Mouse (Mus musculus): Measurements from ENCODE around the gene Dkkl1. TPM values are rescaled to one million over a fixed set of nuclear protein-coding genes. Genes with fewer than 3 reads are reported as not detected.

The Dkkl1 gene
- polyA plus RNA-seq, 1 experiment from 2014 or later = 0.80 TPM

DNA sequence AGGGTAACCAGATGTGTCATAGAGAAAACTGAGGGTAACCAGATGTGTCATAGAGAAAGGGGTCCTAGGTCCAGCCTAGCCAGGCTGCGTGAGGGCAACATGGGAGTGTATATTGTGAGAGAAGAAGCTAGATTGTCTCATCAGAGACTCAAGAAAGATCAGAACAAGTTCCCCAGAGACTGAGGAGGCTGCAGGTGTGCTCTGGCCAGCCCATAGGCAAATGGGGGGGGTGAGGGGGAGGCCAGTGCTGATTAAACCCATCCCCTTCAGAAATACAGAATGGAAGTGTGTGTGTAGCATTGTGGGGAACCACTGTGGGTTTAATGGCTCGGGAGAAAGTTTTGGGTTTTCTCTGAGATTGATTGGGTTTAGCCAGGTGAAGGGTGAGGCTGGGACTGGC is 9.7 kb upstream of the Dkkl1 start:
- WGBS = 75% methylated on average over 2 of the region's 2 CpGs
- no peak overlapping the region for H3K9ac ChIP-seq (ENCODE audit: low read length)
- peaks cover 92% of the 10 kb centered on the region for H3K36me3 ChIP-seq (ENCODE audit: control insufficient read depth, insufficient read depth, low read length)
- H3K27me3 ChIP-seq (replicated peaks; ENCODE audit: control insufficient read depth, insufficient read depth, low read length) = no peaks in the 10 kb centered on the region
- H3K4me1 ChIP-seq (replicated peaks; ENCODE audit: control insufficient read depth, insufficient read depth, low read length) = peaks cover 17% of the 10 kb centered on the region
- no peak overlapping the region for H3K27ac ChIP-seq (ENCODE audit: low read depth)
- H3K9me3 ChIP-seq (ENCODE audit: control insufficient read depth, low read length) = no peaks in the 10 kb centered on the region
- no peak overlapping the region for H3K4me3 ChIP-seq (ENCODE audit: low read depth, low read length)
- H3K4me2 ChIP-seq (ENCODE audit: low read length) = no peak overlapping the region
- ATAC-seq (replicated peaks; ENCODE audit: low FRiP score, low TSS enrichment, low read depth) (no peak), DNase-seq (ENCODE audit: low spot score) (no peak)

DNA sequence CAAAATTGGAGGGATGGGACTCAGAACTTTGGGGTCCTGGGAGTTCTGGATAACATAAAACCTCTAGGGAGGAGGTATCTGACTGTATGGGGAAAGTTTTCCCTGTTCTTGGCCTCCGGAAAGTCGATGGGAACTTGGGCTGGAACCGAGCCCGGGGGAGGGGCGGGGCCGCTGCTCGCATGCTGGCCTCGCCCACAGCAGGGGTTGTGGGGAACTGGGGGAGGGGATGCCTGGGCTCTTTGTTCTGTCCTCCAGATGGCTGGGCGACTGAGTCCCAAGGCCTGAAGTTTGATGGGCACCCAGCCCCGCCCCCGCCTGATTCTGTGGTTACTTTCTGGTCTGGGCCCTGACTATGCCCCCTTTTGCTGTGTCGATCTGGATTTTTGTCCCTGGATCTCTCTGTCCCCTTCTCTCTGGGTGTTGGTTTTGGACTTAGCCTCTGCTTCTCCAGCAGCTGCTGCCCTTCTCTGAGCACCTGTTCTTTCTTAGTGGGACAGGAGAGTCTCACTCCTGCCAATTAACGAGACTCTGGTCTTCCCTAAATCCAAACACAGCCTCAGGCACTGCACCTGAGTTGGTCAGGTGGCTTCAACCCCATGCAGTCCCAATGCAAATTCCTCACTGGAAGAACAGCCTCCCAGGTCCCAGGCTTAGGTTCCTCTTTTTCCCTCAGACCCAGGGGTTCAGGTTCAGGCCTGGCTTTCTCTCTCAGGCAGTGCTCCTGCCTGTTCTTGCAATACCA is 4.7 kb upstream of the Dkkl1 start:
- Histone ChIP-seq H3K9ac (ENCODE audit: low read length) (peak overlapping the region; percentile 90), H3K4me2 (ENCODE audit: low read length) (peak overlapping the region; percentile 83), H3K4me3 (ENCODE audit: low read depth, low read length) (peak overlapping the region; percentile 77), H3K9me3 (ENCODE audit: control insufficient read depth, low read length) (no peaks in the 10 kb centered on the region), H3K27ac (ENCODE audit: low read depth) (peak overlapping the region; percentile 97), H3K36me3 (ENCODE audit: control insufficient read depth, insufficient read depth, low read length) (peaks cover 42% of the 10 kb centered on the region), H3K4me1 (replicated peaks; ENCODE audit: control insufficient read depth, insufficient read depth, low read length) (peaks cover 19% of the 10 kb centered on the region), H3K27me3 (replicated peaks; ENCODE audit: control insufficient read depth, insufficient read depth, low read length) (peaks cover 9% of the 10 kb centered on the region)
- ATAC-seq (replicated peaks; ENCODE audit: low FRiP score, low TSS enrichment, low read depth) (peak; percentile 82), DNase-seq (ENCODE audit: low spot score) (no peak)
- whole genome bisulfite sequencing = 2% methylated on average over 13 of the region's 13 CpGs

DNA sequence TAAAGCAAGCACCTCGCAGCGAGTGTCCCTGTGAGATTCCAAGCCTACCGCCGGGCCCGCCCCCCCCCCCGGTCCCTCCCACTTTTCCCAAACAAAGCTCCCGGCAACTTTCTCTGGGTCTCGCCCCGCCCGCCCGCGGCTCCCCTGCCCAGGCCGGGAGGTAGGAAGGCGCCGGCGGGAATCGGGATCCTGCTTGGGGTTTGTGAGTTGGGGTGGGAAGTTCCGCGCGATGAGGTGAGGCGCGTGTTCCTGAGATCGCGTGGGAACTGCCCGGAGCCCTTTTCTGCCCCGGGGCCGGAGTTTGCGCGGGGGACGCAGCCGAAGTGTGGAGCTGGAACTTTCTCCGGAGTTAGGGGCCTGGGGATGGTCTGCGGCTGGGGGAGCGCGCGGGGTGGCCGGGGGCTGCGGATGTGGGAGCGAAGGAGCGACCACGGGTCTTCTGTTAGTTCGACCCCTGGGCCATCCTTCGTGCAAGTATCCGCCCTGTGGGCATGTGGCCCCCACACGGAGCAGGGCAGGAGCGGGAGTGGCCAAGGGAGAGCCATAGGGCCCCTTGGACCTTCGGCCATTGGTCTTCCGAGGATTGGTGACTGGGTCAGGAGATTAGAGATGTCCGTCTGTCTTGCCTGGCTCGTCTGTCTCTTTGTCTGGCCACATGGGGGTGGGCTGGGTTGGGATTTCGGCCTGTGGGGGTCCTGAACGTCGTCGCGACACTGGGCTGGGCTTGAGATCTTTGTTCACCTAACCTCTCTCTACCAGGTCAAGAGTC is 3.9 kb upstream of the Dkkl1 start, which contains the start of gene Tead2:
Gene Tead2, plus strand, starts transcription at position 81 of the 769 bp plus-strand sequence.
- Histone ChIP-seq H3K9ac (ENCODE audit: low read length) (peak within 1 kb of the TSS; percentile 90), H3K27ac (ENCODE audit: low read depth) (peak within 1 kb of the TSS; percentile 97), H3K36me3 (ENCODE audit: control insufficient read depth, insufficient read depth, low read length) (peaks cover 35% of the 10 kb centered on the region), H3K4me1 (replicated peaks; ENCODE audit: control insufficient read depth, insufficient read depth, low read length) (peaks cover 19% of the 10 kb centered on the region), H3K9me3 (ENCODE audit: control insufficient read depth, low read length) (no peaks in the 10 kb centered on the region), H3K27me3 (replicated peaks; ENCODE audit: control insufficient read depth, insufficient read depth, low read length) (peaks cover 17% of the 10 kb centered on the region), H3K4me3 (ENCODE audit: low read depth, low read length) (peak within 1 kb of the TSS; percentile 77), H3K4me2 (ENCODE audit: low read length) (peak within 1 kb of the TSS; percentile 83)
- under 1% methylated on average over 55 of the region's 55 CpGs for WGBS
- ATAC-seq (replicated peaks; ENCODE audit: low FRiP score, low TSS enrichment, low read depth) (peak; percentile 59), DNase-seq (ENCODE audit: low spot score) (peak; percentile 90)

DNA sequence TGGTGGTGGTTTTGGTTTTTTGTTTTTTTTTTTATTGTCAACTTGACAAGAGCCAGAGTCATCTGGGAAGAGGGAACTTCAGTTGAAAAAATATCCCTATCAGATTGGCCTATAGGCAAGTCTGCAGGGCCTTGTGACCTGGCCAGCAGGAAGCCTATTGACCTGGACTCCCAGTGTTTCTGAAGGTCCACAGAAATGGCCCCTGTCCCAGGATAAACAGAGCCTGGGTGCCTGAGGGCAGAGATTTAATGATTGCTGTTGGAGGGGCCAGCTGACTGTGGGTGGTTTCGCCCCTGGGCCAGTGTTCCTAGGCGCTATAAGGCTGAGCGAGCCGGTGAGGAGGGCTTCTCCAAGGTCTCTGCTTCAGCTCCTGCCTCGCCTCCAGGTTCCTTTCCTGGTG is 1.8 kb upstream of the Dkkl1 start:
- ATAC-seq (replicated peaks; ENCODE audit: low FRiP score, low TSS enrichment, low read depth) (no peak), DNase-seq (ENCODE audit: low spot score) (no peak)
- H3K4me3 ChIP-seq (ENCODE audit: low read depth, low read length) = no peak overlapping the region
- H3K27me3 ChIP-seq (replicated peaks; ENCODE audit: control insufficient read depth, insufficient read depth, low read length) = peaks cover 28% of the 10 kb centered on the region
- 58% methylated on average over 5 of the region's 5 CpGs for WGBS
- no peak overlapping the region for H3K4me2 ChIP-seq (ENCODE audit: low read length)
- no peaks in the 10 kb centered on the region for H3K9me3 ChIP-seq (ENCODE audit: control insufficient read depth, low read length)
- H3K27ac ChIP-seq (ENCODE audit: low read depth) = no peak overlapping the region
- peaks cover 16% of the 10 kb centered on the region for H3K4me1 ChIP-seq (replicated peaks; ENCODE audit: control insufficient read depth, insufficient read depth, low read length)
- H3K9ac ChIP-seq (ENCODE audit: low read length) = no peak overlapping the region
- peaks cover 13% of the 10 kb centered on the region for H3K36me3 ChIP-seq (ENCODE audit: control insufficient read depth, insufficient read depth, low read length)

DNA sequence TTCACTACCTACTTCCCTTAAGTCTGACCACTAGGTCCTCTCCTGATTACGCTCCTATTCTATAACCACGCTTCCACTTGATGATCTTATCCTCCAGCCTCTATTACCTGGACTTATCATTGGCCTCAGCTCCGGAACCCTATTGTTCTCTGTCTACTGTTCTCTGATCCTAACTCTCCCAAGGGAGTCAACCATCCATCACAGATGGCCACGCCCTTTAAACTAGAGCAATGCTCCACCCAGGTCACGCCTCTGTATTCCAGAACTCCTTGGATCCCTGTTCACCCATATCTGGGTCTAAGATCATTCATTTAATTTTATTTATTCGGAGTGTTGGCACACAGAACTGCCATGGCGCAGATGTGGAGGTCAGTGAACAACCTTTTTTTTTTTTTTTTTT is 409 bp upstream of the Dkkl1 start:
- Histone ChIP-seq H3K4me1 (replicated peaks; ENCODE audit: control insufficient read depth, insufficient read depth, low read length) (peaks cover 8% of the 10 kb centered on the region), H3K27me3 (replicated peaks; ENCODE audit: control insufficient read depth, insufficient read depth, low read length) (peaks cover 28% of the 10 kb centered on the region), H3K9ac (ENCODE audit: low read length) (no peak overlapping the region), H3K4me3 (ENCODE audit: low read depth, low read length) (no peak overlapping the region), H3K4me2 (ENCODE audit: low read length) (no peak overlapping the region), H3K36me3 (ENCODE audit: control insufficient read depth, insufficient read depth, low read length) (0 out of 2 replicates have a peak, but pooled peaks cover 2% of the 10 kb centered on the region), H3K9me3 (ENCODE audit: control insufficient read depth, low read length) (no peaks in the 10 kb centered on the region), H3K27ac (ENCODE audit: low read depth) (no peak overlapping the region)
- 67% methylated on average over 7 of the region's 7 CpGs for WGBS
- ATAC-seq (replicated peaks; ENCODE audit: low FRiP score, low TSS enrichment, low read depth) = no peak
- no peak for DNase-seq (ENCODE audit: low spot score)

DNA sequence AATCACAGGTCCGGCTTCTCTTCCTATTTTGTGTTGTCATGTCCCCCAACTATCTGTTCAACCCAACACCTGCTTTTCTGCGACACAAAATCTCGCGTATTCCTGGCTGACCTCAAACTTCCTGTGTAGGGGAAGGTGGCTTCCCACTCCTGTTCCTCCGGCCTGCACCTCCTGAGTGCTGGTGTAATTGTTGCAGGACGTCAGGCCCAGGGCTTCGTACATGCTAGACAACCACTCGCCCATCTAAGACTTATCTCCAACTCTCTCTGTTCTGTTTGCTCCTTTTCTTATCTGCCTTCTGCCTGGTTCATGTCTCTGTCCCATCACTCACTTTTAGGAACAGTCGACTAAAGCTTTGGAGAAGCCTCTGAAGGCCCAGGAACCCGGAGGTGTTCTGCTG is 877 bp downstream of the Dkkl1 start:
- Histone ChIP-seq H3K36me3 (ENCODE audit: control insufficient read depth, insufficient read depth, low read length) (no peaks in the 10 kb centered on the region), H3K9ac (ENCODE audit: low read length) (no peak overlapping the region), H3K4me3 (ENCODE audit: low read depth, low read length) (no peak overlapping the region), H3K4me1 (replicated peaks; ENCODE audit: control insufficient read depth, insufficient read depth, low read length) (peaks cover 3% of the 10 kb centered on the region; the same call in 1 of the 2 replicates), H3K27ac (ENCODE audit: low read depth) (no peak overlapping the region), H3K9me3 (ENCODE audit: control insufficient read depth, low read length) (no peaks in the 10 kb centered on the region), H3K4me2 (ENCODE audit: low read length) (no peak overlapping the region), H3K27me3 (replicated peaks; ENCODE audit: control insufficient read depth, insufficient read depth, low read length) (peaks cover 28% of the 10 kb centered on the region)
- no peak for ATAC-seq (replicated peaks; ENCODE audit: low FRiP score, low TSS enrichment, low read depth)
- WGBS = 56% methylated on average over 10 of the region's 10 CpGs
- DNase-seq (ENCODE audit: low spot score) = no peak

DNA sequence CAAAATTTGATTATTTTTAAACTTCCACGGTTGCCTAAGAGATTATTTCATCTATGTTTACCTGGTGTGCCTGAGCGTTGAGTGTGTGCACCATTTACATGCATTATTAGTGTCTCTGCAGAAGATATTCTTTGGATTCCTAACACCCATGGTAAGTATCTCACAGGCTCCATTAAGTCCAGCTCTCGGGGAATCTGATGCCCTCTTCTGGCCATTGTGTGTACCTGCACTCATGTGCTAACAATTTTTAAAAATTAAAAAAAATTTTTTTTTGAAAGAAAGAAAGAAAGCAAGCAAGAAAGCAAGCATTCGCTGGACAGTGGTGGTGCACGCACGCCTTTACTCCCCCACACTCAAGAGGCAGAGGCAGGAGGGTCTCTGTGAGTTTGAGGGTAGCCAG is 3.7 kb downstream of the Dkkl1 start:
- no peak for ATAC-seq (replicated peaks; ENCODE audit: low FRiP score, low TSS enrichment, low read depth)
- no peak overlapping the region for H3K9ac ChIP-seq (ENCODE audit: low read length)

DNA sequence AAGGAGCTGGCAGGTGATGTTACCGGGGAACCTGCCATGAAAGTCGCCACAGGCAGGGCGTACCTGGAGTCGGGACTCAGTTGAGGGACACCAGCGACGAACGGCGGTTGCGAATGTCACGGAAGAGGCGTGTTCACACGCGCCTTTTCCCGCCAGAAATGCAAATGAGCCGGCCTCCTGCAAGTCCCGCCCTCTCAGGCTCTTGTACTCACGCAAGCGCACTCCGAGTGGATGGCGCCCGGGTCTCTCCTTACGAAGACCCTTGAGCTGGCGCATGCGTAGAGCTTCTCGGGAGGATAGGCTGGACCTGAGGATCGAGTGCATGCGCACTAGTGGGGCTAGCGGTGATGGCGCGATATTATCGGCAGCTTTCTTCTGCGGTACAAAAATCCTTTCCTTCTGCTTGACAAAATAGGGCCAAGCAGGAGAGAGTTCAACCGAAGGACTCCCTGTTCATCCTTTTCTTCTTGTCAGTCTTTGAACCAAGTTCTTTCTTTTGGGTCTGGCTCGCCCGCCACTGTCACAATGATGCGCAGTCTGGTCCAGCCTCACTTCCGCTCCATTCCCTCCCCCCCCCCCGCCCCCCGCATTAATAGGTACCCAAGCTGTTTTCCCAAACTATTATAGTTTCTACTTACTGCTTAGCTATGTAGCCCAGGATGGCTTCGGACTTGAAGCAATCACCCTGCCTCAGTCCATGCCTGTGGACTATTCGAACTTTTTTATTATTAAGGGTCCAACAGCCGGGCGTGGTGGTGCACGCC is 7.4 kb downstream of the Dkkl1 start, which contains the start of gene Ccdc155:
Gene Ccdc155, minus strand, starts transcription at position 513 of the 764 bp plus-strand sequence.
- no peaks in the 10 kb centered on the region for H3K4me1 ChIP-seq (replicated peaks; ENCODE audit: control insufficient read depth, insufficient read depth, low read length)
- peak within 1 kb of the TSS; percentile 40 for H3K4me3 ChIP-seq (ENCODE audit: low read depth, low read length)
- peak; percentile 95 for ATAC-seq (replicated peaks; ENCODE audit: low FRiP score, low TSS enrichment, low read depth)
- no peak within 1 kb of the TSS for H3K27ac ChIP-seq (ENCODE audit: low read depth)
- H3K9ac ChIP-seq (ENCODE audit: low read length) = 0 out of 2 replicates have a peak within 1 kb of the TSS, but pooled peaks have one; percentile 32
- H3K9me3 ChIP-seq (ENCODE audit: control insufficient read depth, low read length) = no peaks in the 10 kb centered on the region
- 9% methylated on average over 41 of the region's 44 CpGs for WGBS
- peak; percentile 88 for DNase-seq (ENCODE audit: low spot score)
- no peaks in the 10 kb centered on the region for H3K36me3 ChIP-seq (ENCODE audit: control insufficient read depth, insufficient read depth, low read length)
- peaks cover 2% of the 10 kb centered on the region; the same call in 1 of the 2 replicates for H3K27me3 ChIP-seq (replicated peaks; ENCODE audit: control insufficient read depth, insufficient read depth, low read length)
- H3K4me2 ChIP-seq (ENCODE audit: low read length) = peak within 1 kb of the TSS; percentile 52

More for the DNA sequence above, 3.7 kb downstream of the Dkkl1 start:
- Histone ChIP-seq H3K9me3 (ENCODE audit: control insufficient read depth, low read length) (no peaks in the 10 kb centered on the region), H3K4me1 (replicated peaks; ENCODE audit: control insufficient read depth, insufficient read depth, low read length) (0 out of 2 replicates have a peak, but pooled peaks cover 3% of the 10 kb centered on the region), H3K27me3 (replicated peaks; ENCODE audit: control insufficient read depth, insufficient read depth, low read length) (peaks cover 28% of the 10 kb centered on the region), H3K27ac (ENCODE audit: low read depth) (no peak overlapping the region), H3K4me2 (ENCODE audit: low read length) (no peak overlapping the region), H3K36me3 (ENCODE audit: control insufficient read depth, insufficient read depth, low read length) (no peaks in the 10 kb centered on the region), H3K4me3 (ENCODE audit: low read depth, low read length) (no peak overlapping the region)
- DNase-seq (ENCODE audit: low spot score) = no peak
- 72% methylated on average over 6 of the region's 6 CpGs for WGBS

Data from intestine, embryonic 14.5 days (tissue).